Mouse (Mus musculus): ENCODE data around the gene Dennd1a.

Gene Dennd1a

DNA sequence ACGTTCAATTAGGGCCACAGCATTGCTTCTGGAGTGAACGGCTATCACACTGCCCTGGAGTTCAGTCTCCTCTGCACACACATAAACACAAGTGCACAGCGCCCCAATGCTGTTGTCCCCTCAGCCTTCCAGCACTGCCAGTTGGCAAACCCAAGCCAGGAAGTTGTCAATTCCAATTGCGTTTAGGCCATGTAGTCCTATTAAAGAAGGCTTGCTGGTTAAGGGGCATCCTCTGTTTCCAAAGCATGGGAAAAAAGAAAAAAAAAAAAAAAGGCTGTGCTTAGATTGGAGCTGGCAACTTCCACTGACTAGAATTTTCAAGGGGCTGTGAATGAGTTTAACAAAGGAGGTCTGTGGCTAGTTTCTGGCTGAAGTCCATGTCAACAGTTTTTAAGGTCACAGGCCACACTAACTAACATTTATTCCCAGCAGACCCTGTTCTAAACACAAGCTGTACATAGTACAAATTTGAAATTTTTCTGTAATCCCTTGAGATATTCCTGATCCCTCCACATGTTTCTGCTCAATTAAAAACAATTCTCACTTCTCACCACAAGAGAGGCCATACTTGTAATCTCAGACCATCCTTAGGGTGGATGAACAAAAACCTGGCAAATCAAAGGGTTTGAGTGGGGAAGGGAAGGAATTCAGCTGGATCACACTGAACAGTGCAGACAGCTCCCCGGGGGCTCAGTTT is 175.4 kb downstream of the Dennd1a start:
- DNase-seq (ENCODE audit: low spot score): no peak

GRCm38 (mm10) chr2:38108586-38108985 is 178.6 kb downstream of the Dennd1a start:
- no peak for DNase-seq (ENCODE audit: low spot score)

- no peak for DNase-seq (ENCODE audit: low spot score)
Observed at GRCm38 (mm10) chr2:38102674-38103073, 184.5 kb downstream of the Dennd1a start.

DNA sequence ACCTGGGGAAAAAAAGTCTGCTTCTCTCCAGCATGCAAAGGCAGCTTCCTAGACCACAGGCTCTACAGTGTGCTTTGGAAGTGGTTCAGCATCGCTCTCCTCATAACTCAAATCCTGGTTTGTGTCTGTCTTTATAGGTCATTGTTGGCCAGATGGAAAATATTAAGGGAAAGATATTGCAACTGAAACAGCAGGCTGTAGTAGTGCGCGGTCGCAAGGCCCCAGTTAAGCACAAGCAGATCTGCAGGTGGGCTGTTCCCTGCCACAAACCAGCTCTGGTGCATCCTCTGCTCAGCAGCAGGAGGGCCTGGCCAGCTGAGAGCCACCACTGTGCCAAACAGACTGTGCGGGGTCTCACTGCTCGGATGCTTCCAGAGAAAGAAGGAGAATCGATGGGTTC is 186.9 kb downstream of the Dennd1a start:
- DNase-seq (ENCODE audit: low spot score): no peak

- no peak for DNase-seq (ENCODE audit: low spot score)
Observed at GRCm38 (mm10) chr2:38099120-38099773, 187.9 kb downstream of the Dennd1a start.

- DNase-seq (ENCODE audit: low spot score): no peak
Observed at GRCm38 (mm10) chr2:38097469-38097868, 189.7 kb downstream of the Dennd1a start.

DNA sequence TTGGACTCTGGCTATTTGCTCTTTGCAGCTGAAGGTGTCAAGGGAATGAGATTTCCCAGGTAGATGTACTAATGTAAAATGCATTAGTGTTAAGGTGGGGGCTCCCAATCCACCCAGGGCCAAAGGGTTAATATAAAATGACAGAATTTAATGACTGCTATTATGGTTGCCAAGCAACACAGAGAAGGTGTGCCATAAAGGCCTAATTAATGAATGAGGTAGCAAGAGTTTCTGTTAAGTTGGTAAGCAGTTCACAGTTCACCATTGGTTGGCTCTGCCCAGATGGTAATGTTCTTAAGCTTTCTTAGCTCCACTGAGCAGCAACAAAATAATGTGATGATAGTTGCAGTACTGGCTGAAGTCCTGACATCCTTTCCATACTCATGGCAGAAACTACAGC is 190.9 kb downstream of the Dennd1a start:
- no peak for DNase-seq (ENCODE audit: low spot score)

DNA sequence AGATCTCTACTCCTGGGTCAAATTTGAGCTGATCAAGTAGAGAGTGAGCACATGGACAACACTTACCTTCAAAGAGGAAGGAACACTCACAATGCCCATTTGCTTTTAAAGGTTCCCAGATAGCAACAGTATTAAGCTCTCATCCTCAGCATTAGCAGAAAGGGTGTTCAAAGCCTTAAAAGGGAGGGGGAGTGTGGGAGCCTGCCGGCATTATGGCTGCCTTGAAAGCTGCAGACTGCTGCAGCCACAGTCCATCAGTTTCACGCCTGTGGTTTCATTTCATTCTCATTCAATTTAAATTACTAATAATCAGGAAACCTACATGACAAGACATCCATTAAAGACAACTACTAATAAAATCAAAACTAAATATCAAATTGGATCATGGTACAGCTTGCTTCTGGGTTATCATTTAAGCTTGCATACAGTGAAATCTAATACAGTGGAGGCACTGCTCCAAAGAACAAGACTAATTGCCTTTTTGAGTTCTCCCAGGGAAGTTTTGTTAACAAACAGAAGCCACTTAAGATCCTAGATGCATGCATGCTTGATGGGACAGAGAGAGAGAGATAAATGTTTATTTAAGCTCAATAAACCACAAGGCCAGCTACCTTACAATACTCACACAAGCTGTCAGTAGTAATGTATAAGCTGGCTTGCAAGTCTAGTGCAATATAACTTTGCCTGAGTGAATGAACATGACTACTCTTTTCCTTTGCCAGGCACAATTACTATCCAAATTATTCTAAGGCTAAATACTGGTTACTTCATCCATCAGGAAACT is 192.6 kb downstream of the Dennd1a start:
- no peak for DNase-seq (ENCODE audit: low spot score)

DNA sequence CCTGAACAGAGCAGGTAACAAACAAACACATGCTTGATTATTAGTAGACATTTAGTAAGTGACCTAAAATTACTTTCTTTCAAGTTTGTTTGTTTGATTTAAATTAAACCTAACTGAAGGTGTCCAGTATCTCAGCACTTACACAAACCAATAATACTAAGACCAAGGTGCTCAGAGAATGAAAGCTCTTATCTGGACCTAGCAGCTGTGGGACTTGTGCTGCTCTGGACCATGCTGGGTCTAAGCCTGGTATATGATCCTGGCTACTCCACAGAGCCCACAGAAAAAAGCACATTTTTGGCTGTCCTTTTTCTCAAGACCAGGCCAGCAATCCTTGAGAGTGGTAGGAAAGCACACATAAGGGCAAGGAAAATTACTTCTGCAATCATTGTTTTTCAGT is 193.2 kb downstream of the Dennd1a start:
- DNase-seq (ENCODE audit: low spot score): no peak

DNA sequence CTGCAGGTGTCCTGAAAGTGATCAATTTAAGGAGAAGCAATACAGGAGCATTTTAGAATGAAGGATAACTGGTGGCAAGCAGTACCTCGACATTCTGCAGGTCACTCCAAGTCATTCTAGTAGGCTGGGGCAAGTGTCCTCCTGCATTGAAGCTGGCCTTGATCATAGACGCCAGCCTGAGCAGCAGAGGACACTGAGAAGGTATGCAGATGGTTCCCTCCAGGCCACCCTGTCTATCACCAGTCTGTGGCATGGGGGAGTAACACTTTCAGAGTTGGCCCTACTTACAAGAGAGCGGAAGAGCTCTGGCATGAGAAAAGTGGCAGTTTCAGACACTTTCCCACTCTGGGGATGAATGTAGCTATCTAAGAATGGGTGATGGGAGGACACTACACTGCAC is 193.9 kb downstream of the Dennd1a start:
- DNase-seq (ENCODE audit: low spot score): no peak

DNA sequence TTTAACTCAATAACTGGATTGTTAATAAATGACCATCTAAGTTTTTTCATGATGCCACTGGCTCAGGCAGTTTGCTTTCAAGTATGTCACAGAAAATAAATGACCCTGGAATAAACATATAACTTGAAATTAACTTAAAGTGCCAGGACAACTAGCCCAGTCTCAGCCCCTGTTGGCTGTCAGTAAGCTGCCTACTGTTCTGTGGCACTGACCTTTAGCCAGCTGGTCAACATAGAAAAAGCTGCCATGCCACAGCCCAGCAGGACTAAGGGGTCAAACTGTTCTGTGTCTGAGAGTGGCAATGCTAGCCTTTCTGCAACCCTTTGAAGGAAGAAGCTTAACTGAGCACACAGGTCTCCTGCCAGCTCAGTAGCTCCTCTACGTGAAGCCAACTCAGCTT is 198.8 kb downstream of the Dennd1a start:
- no peak for DNase-seq (ENCODE audit: low spot score)

GRCm38 (mm10) chr2:38085058-38085457 is 202.1 kb downstream of the Dennd1a start:
- DNase-seq (ENCODE audit: low spot score): no peak

DNA sequence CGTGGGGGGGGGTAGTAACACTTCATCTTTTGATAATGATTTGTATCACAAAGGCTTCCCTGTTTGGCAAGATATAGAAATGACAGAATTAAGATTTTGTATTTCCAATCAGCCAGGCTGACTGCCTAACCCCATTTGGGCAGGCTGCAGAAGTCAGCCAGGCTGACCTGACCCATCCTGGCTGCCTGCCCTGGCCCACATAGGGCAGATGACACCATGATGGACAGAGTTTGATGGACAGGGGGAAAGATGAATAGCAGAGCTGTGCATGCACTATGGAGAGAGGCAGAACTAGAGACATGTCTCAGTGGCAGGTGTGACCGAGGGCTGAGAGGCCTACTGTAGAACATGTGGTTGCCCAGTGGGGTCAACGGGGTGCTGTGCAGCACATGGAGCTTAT is 203.9 kb downstream of the Dennd1a start:
- no peak for DNase-seq (ENCODE audit: low spot score)

DNA sequence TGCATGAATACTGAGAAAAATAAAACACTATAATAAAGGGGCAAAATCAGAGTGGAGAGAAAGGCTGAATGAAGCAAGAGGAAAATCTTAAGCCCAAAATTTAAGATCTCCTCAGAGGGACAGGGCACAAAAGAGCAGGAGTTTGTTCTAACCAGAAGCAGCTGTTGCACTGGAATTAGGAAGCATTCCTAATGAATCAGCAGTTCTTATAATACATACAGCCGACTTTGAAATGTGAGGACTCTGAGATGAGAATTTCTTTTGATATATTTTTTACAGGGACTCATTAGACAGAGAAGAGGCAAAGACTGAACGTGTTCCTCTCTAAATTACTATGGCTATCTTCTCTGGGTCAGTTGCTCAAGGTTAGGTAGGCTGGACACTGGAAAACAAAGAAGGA is 212.7 kb downstream of the Dennd1a start:
- no peak for DNase-seq (ENCODE audit: low spot score)

- DNase-seq (ENCODE audit: low spot score): peak; percentile 56
Observed at GRCm38 (mm10) chr2:38072061-38072460, 215.1 kb downstream of the Dennd1a start.

DNA sequence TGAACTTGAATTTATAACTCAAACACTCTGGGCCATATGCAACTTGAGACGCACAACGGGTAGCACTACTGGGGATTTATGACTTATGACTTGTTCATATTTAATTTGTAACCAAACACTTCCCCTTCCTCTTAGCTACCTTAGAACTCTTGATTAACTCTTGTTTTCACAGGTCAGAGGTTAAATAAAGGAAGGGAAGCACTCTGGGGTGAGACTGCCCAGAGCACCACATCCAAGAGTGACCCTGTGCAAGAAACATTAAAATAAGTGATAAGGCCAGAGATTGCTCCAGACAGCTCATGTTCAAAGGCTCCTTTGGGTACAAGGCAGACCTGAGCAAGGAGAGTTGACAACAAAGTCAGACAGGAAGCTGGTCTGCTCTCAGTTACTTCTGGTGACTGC is 219.0 kb downstream of the Dennd1a start:
- no peak for DNase-seq (ENCODE audit: low spot score)

GRCm38 (mm10) chr2:38065914-38066313 is 221.3 kb downstream of the Dennd1a start:
- DNase-seq (ENCODE audit: low spot score): no peak

DNA sequence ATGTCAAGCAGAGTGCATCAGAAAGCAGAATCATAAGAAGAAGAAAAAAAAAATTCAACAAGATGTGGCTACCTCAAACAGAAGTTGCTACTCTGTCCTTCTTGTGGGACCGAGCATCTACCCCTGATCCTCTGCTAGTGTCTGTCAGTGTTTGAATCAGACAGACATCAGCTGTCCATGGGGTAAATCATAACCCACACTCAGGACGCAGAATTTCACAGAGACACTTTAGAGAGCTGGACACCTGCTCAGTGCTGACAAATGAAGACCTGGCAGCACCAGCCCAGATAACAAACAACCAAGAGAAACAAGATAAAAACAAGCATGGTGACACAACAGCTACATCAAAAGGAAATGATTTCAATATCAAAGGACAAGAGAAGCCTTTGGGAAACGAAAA is 222.9 kb downstream of the Dennd1a start:
- DNase-seq (ENCODE audit: low spot score): no peak

DNA sequence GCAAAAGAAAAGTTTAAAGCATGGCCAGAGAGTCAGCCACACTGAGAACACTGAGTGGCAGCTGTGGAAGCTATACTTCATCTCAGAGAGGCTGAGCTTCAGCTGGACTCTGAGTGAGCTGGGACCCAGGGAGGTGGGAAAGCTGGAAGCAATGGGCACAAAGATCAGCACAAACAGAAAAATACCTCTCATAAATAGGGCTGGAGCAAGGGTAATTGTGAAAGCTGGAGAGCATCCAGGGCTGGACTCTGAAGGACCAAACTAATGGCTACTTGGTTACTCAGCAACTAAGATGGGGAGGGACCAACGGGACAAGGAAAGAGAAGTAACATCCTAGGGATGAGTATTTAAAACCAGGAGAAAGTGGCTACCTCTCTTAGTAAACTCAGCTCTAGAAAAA is 225.0 kb downstream of the Dennd1a start:
- no peak for DNase-seq (ENCODE audit: low spot score)

DNA sequence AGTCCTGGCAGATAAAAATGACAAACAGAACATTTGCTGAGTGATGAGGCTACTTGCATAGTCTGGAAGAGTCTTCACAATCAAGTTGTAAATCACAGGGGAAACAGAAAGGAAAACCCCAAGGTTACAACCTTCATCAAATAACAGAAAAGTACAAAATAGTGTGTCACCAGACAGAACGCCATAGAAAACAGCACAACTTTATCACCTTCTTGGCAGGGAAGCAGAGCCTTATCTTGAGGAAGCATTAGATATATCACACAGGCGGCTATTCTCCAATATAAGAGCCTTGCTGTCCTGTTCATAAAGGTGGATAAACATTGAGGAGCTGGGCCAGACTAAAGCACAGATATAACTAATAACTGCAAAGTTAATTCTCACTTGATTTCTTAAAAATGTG is 225.7 kb downstream of the Dennd1a start:
- DNase-seq (ENCODE audit: low spot score): no peak

GRCm38 (mm10) chr2:38052440-38052839 is 234.8 kb downstream of the Dennd1a start:
- DNase-seq (ENCODE audit: low spot score): no peak

DNA sequence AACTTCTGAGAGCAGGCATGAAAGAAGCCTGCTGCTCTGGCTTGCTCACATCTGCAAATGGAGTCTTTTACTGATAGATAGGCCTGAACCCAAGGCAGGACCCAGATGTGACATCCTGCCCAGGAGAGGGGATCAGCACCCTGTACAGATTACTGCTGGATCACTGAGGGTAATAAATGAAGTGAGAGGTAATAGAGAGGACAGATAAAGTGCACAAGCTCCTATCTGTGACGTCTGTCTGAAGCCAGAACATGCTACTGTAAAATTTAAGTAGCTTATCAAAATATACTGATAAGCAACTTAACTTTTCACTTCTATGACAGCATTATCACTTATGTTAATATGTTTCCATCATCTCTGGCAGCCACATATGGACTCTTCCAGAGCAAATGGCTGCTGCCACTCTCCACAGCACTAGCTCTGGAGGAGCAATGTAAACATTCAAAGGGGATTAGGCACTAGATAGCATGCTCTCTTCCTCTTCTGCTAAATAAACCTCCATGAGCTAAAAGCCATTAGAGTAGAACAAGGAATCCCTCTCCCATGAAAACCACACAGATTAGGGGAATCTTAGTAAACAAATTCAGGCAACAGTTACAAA is 235.6 kb downstream of the Dennd1a start:
- no peak for DNase-seq (ENCODE audit: low spot score)

- no peak for DNase-seq (ENCODE audit: low spot score)
Observed at GRCm38 (mm10) chr2:38048996-38049395, 238.2 kb downstream of the Dennd1a start.

Data from T-cell, adult 2 months (primary cell).